Comparison of ENCODE assay signal across 13 mouse cellular contexts in genomic region chr16:33141758-33142280, GRCm38 (mm10).
"Had no signal": no experiment of that assay in that cellular context is flagged by ENCODE, and none has a peak within 500 bp of the region (broad histone marks: within the 10 kb centered on the region; RNA-seq: fewer than 3 reads in every experiment).

No protein-coding gene starts in this region.

- DNase-seq: lung, adult 18-20 months; lung, embryonic 14.5 days; lung, postnatal 10 days; lung, postnatal 4 days; midbrain, embryonic 14.5 days; retina, postnatal 1 day; right cerebral cortex, adult 18-20 months; right cerebral cortex, postnatal 25 days; right cerebral cortex, postnatal 4 days; spleen, adult 18-20 months; thymus, adult 2 months; thymus, postnatal 25 days; thymus, postnatal 4 days had no signal
